Mouse (Mus musculus) myocyte (in vitro differentiated cells): ENCODE data around the gene Arhgap22. TPM values are rescaled to one million over a fixed set of nuclear protein-coding genes. Genes with fewer than 3 reads are reported as not detected.

ENCODE experiments used
- H3K27me3 ChIP-seq: one replicate; pipeline ENCODE4 v1.6.1; 2011; ENCODE audit not compliant: control insufficient read depth, insufficient read depth, insufficient read length
- H3K36me3 ChIP-seq: one replicate; pipeline ENCODE4 v1.6.1; 2011; ENCODE audit not compliant: control insufficient read depth, insufficient read depth
- H3K4me2 ChIP-seq: one replicate; pipeline ENCODE4 v1.6.1; 2011; ENCODE audit warnings: low read depth, control low read depth
- H3K4me3 ChIP-seq: one replicate; pipeline ENCODE4 v1.5.1; 2011; ENCODE audit warnings: mild to moderate bottlenecking, control low read depth, moderate library complexity
- H3K79me2 ChIP-seq: one replicate; pipeline ENCODE4 v1.6.1; 2011; ENCODE audit not compliant: control insufficient read depth, insufficient read depth
- H3ac ChIP-seq: one replicate; pipeline ENCODE4 v1.6.1; 2011; ENCODE audit not compliant: control insufficient read depth, insufficient read length
- CEBPB ChIP-seq: IDR thresholded peaks from 2 replicates; pipeline ENCODE4 v1.6.1; 2011; ENCODE audit warnings: mild to moderate bottlenecking, moderate library complexity; ENCODE audit not compliant: poor library complexity, insufficient read depth, severe bottlenecking
- E2F4 ChIP-seq: IDR thresholded peaks from one replicate; pipeline ENCODE4 v1.6.1; 2011; ENCODE audit warnings: mild to moderate bottlenecking, control low read depth, moderate library complexity; ENCODE audit not compliant: insufficient read depth
- MAX ChIP-seq: IDR thresholded peaks from one replicate; pipeline ENCODE4 v1.6.1; 2011; ENCODE audit warnings: low read depth, mild to moderate bottlenecking, control low read depth
- MYOD1 ChIP-seq, 3 experiments: IDR thresholded peaks; one replicate each; pipeline ENCODE4 v1.6.1; 2011; ENCODE audit warnings: control low read depth in 2 of 3, low read depth in 2 of 3, mild to moderate bottlenecking in 2 of 3, moderate library complexity in 1 of 3; ENCODE audit not compliant: insufficient read length in 2 of 3, control insufficient read depth in 1 of 3
- MYOG ChIP-seq, 3 experiments: IDR thresholded peaks; one replicate each; pipeline ENCODE4 v1.6.1; 2011; ENCODE audit warnings: control low read depth in 2 of 3, low read depth in 2 of 3, mild to moderate bottlenecking in 2 of 3; ENCODE audit not compliant: insufficient read length in 2 of 3, control insufficient read depth in 1 of 3, insufficient read depth in 1 of 3
- POLR2A ChIP-seq: IDR thresholded peaks from one replicate; pipeline ENCODE4 v1.6.1; 2011; ENCODE audit warnings: low read depth, mild to moderate bottlenecking, control low read depth, moderate library complexity; ENCODE audit not compliant: insufficient read length
- POLR2AphosphoS2 ChIP-seq: IDR thresholded peaks from one replicate; pipeline ENCODE4 v1.6.1; 2011; ENCODE audit warnings: low read depth, control low read depth; ENCODE audit not compliant: insufficient read length
- REST ChIP-seq: IDR thresholded peaks from one replicate; pipeline ENCODE4 v1.6.1; 2011; ENCODE audit warnings: mild to moderate bottlenecking, control low read depth, moderate library complexity; ENCODE audit not compliant: insufficient read depth, insufficient read length
- SRF ChIP-seq: IDR thresholded peaks from one replicate; pipeline ENCODE4 v1.6.1; 2011; ENCODE audit warnings: low read depth; ENCODE audit not compliant: control insufficient read depth, insufficient read length
- TCF12 ChIP-seq: IDR thresholded peaks from one replicate; pipeline ENCODE4 v1.6.1; 2011; ENCODE audit warnings: mild to moderate bottlenecking, control low read depth; ENCODE audit not compliant: poor library complexity, insufficient read depth, severe bottlenecking
- TCF3 ChIP-seq: IDR thresholded peaks from one replicate; pipeline ENCODE4 v1.6.1; 2011; ENCODE audit warnings: low read depth, control low read depth; ENCODE audit not compliant: insufficient read length
- USF1 ChIP-seq: IDR thresholded peaks from one replicate; pipeline ENCODE4 v1.6.1; 2011; ENCODE audit warnings: low read depth, mild to moderate bottlenecking, control low read depth, moderate library complexity
- polyA plus RNA-seq: library from polyadenylated mRNA; unstranded; fragments of >200 nt; fragmentation: generic; extraction: Trizol; gene quantifications from one replicate; pipeline ENCODE4 v1.2.1, GENCODE M21; 2012; ENCODE audit warnings: missing spikeins

Gene Arhgap22
- polyA plus RNA-seq, 1 experiment: 53.3 TPM

- no peaks in the 10 kb centered on the region for H3K36me3 ChIP-seq
- TF ChIP-seq MYOD1 (IDR thresholded peaks at IDR 0.05; ENCODE audit: control insufficient read depth in 1 of 3, insufficient read length in 2 of 3, low read depth in 2 of 3) (peak in 1 of 3 experiments; percentile 3), SRF (no peak), TCF3 (no peak), POLR2A (no peak), POLR2AphosphoS2 (peak; percentile 37), USF1 (no peak), MYOG (IDR thresholded peaks at IDR 0.05; ENCODE audit: control insufficient read depth in 1 of 3, insufficient read depth in 1 of 3, insufficient read length in 2 of 3, low read depth in 2 of 3) (no peak), E2F4 (no peak), CEBPB (no peak), REST (no peak), TCF12 (no peak), MAX (no peak)
- peak overlapping the region; percentile 70 for H3K4me2 ChIP-seq
- H3K4me3 ChIP-seq: peak overlapping the region; percentile 8
- no peaks in the 10 kb centered on the region for H3K27me3 ChIP-seq
- no peak overlapping the region for H3ac ChIP-seq
- peaks cover 83% of the 10 kb centered on the region for H3K79me2 ChIP-seq
These were observed 106.0 kb downstream of the Arhgap22 start for GRCm38 (mm10) chr14:33319541-33320521.

- H3K4me3 ChIP-seq: peak overlapping the region; percentile 8
- no peaks in the 10 kb centered on the region for H3K36me3 ChIP-seq
- no peak overlapping the region for H3ac ChIP-seq
- no peaks in the 10 kb centered on the region for H3K27me3 ChIP-seq
- TF ChIP-seq POLR2A (no peak), USF1 (no peak), CEBPB (no peak), MYOG (IDR thresholded peaks at IDR 0.05; ENCODE audit: control insufficient read depth in 1 of 3, insufficient read depth in 1 of 3, insufficient read length in 2 of 3, low read depth in 2 of 3) (no peak), TCF3 (no peak), MYOD1 (IDR thresholded peaks at IDR 0.05; ENCODE audit: control insufficient read depth in 1 of 3, insufficient read length in 2 of 3, low read depth in 2 of 3) (no peak), TCF12 (no peak), REST (no peak), SRF (no peak), MAX (no peak), POLR2AphosphoS2 (no peak), E2F4 (no peak)
- H3K79me2 ChIP-seq: peaks cover 88% of the 10 kb centered on the region
- no peak overlapping the region for H3K4me2 ChIP-seq
These were observed 107.0 kb downstream of the Arhgap22 start for GRCm38 (mm10) chr14:33320856-33321255.

- Histone ChIP-seq H3K4me2 (no peak overlapping the region), H3ac (no peak overlapping the region), H3K4me3 (no peak overlapping the region), H3K36me3 (no peaks in the 10 kb centered on the region), H3K79me2 (peaks cover 91% of the 10 kb centered on the region), H3K27me3 (no peaks in the 10 kb centered on the region)
- TF ChIP-seq USF1 (no peak), CEBPB (no peak), TCF3 (no peak)
These were observed 108.8 kb downstream of the Arhgap22 start for GRCm38 (mm10) chr14:33322661-33323088.

- H3K36me3 ChIP-seq: no peaks in the 10 kb centered on the region
- H3K4me3 ChIP-seq: no peak overlapping the region
- H3ac ChIP-seq: no peak overlapping the region
- no peak overlapping the region for H3K4me2 ChIP-seq
- TF ChIP-seq REST (no peak), CEBPB (no peak), TCF12 (no peak), MYOG (IDR thresholded peaks at IDR 0.05; ENCODE audit: control insufficient read depth in 1 of 3, insufficient read depth in 1 of 3, insufficient read length in 2 of 3, low read depth in 2 of 3) (no peak), SRF (no peak), POLR2A (no peak), USF1 (no peak)
- peaks cover 96% of the 10 kb centered on the region for H3K79me2 ChIP-seq
- H3K27me3 ChIP-seq: no peaks in the 10 kb centered on the region
These were observed 110.7 kb downstream of the Arhgap22 start for GRCm38 (mm10) chr14:33324556-33324955.

- Histone ChIP-seq H3K27me3 (no peaks in the 10 kb centered on the region), H3K79me2 (peaks cover 100% of the 10 kb centered on the region), H3K4me3 (no peak overlapping the region), H3K4me2 (no peak overlapping the region), H3K36me3 (no peaks in the 10 kb centered on the region), H3ac (no peak overlapping the region)
- TF ChIP-seq MYOD1 (IDR thresholded peaks at IDR 0.05; ENCODE audit: control insufficient read depth in 1 of 3, insufficient read length in 2 of 3, low read depth in 2 of 3) (no peak), TCF3 (no peak), TCF12 (no peak), MAX (no peak), REST (no peak), CEBPB (no peak), POLR2AphosphoS2 (no peak), E2F4 (no peak), SRF (no peak), MYOG (IDR thresholded peaks at IDR 0.05; ENCODE audit: control insufficient read depth in 1 of 3, insufficient read depth in 1 of 3, insufficient read length in 2 of 3, low read depth in 2 of 3) (no peak), POLR2A (no peak), USF1 (no peak)
These were observed 114.5 kb downstream of the Arhgap22 start for GRCm38 (mm10) chr14:33328369-33328768.
